Mouse (Mus musculus) limb, embryonic 13.5 days (tissue): ENCODE data around the gene Nxpe4. TPM values are rescaled to one million over a fixed set of nuclear protein-coding genes. Genes with fewer than 3 reads are reported as not detected.
"Not testable (repeated sequence)": the region's sequence is repeated elsewhere in the genome, so short reads cannot be mapped to it uniquely, and the experiment has no call there.

ENCODE experiments used
- ATAC-seq: fragments of 200-750 bp; cut with Nextera tagmentation; 2 replicates; pipeline ENCODE4 v1.8.0; 2017; ENCODE audit warnings: low read depth, moderate number of reproducible peaks, moderate TSS enrichment; ENCODE audit not compliant: low FRiP score
- H3K27ac ChIP-seq: fragments of 300-500 bp; sonication (generic); 2 replicates; pipeline ENCODE4 v1.5.1; 2015; ENCODE audit warnings: inconsistent platforms, mild to moderate bottlenecking, moderate library complexity
- H3K27me3 ChIP-seq: fragments of 300-500 bp; sonication (generic); 2 replicates; pipeline ENCODE4 v1.6.1; 2015; ENCODE audit warnings: mild to moderate bottlenecking, inconsistent platforms
- H3K36me3 ChIP-seq: fragments of 300-500 bp; sonication (generic); 2 replicates; pipeline ENCODE4 v1.6.1; 2015; ENCODE audit warnings: inconsistent platforms, mild to moderate bottlenecking, moderate library complexity
- H3K4me1 ChIP-seq: fragments of 300-500 bp; sonication (generic); 2 replicates; pipeline ENCODE4 v1.6.1; 2015; ENCODE audit warnings: inconsistent platforms
- H3K4me2 ChIP-seq: fragments of 300-500 bp; sonication (generic); replicated peaks from 2 replicates; pipeline ENCODE4 v1.6.1; 2015; ENCODE audit warnings: inconsistent platforms, mild to moderate bottlenecking, moderate library complexity
- H3K4me3 ChIP-seq: fragments of 300-500 bp; sonication (generic); 2 replicates; pipeline ENCODE4 v1.5.1; 2015; ENCODE audit warnings: moderate library complexity, mild to moderate bottlenecking, inconsistent platforms
- H3K9ac ChIP-seq: fragments of 300-500 bp; sonication (generic); 2 replicates; pipeline ENCODE4 v1.6.1; 2015; ENCODE audit warnings: mild to moderate bottlenecking, inconsistent platforms
- H3K9me3 ChIP-seq: fragments of 300-500 bp; sonication (generic); 2 replicates; pipeline ENCODE4 v1.6.1; 2016; ENCODE audit warnings: inconsistent platforms
- WGBS: fragments of 180-500 bp; shearing (Covaris S2); methylation state at CpG from one replicate; pipeline ENCODE4 v1.1.7; 2015; 5-methylcytosine and 5-hydroxymethylcytosine counted together
- polyA plus RNA-seq: library from polyadenylated mRNA; unstranded; fragments of >200 nt; fragmentation: Nextera tagmentation; extraction: Ambion mirVana; gene quantifications from 2 replicates; pipeline ENCODE4 v1.2.1, GENCODE M21; 2015

The Nxpe4 gene
- polyA plus RNA-seq, 1 experiment from 2014 or later, result 7.7 TPM

GRCm38 (mm10) chr9:48284221-48284620 is 122.4 kb downstream of the Nxpe4 start:
- H3K4me1 ChIP-seq, result no peaks in the 10 kb centered on the region
- no peak for ATAC-seq
- H3K4me2 ChIP-seq, result no peak overlapping the region
- H3K27ac ChIP-seq, result no peak overlapping the region
- no peaks in the 10 kb centered on the region for H3K36me3 ChIP-seq
- no peak overlapping the region for H3K9ac ChIP-seq
- no peaks in the 10 kb centered on the region for H3K27me3 ChIP-seq
- 85% methylated on average over 8 of the region's 8 CpGs for WGBS
- no peaks in the 10 kb centered on the region for H3K9me3 ChIP-seq
- no peak overlapping the region for H3K4me3 ChIP-seq

GRCm38 (mm10) chr9:48290281-48290680 is 128.5 kb downstream of the Nxpe4 start:
- Histone ChIP-seq H3K27me3 (no peaks in the 10 kb centered on the region), H3K36me3 (no peaks in the 10 kb centered on the region), H3K4me1 (no peaks in the 10 kb centered on the region), H3K4me2 (no peak overlapping the region), H3K9me3 (no peaks in the 10 kb centered on the region), H3K9ac (no peak overlapping the region), H3K27ac (no peak overlapping the region), H3K4me3 (no peak overlapping the region)
- ATAC-seq, result no peak
- WGBS, result 94% methylated on average over 1 of the region's 1 CpGs

- Histone ChIP-seq H3K9me3 (no peaks in the 10 kb centered on the region), H3K36me3 (no peaks in the 10 kb centered on the region), H3K4me3 (no peak overlapping the region), H3K27ac (no peak overlapping the region), H3K9ac (no peak overlapping the region), H3K4me2 (no peak overlapping the region), H3K4me1 (peaks cover 7% of the 10 kb centered on the region; the same call in 1 of the 2 replicates), H3K27me3 (no peaks in the 10 kb centered on the region)
- WGBS, result 76% methylated on average over 2 of the region's 2 CpGs
- ATAC-seq, result no peak
Measured at GRCm38 (mm10) chr9:48294754-48295153, 132.9 kb downstream of the Nxpe4 start.

DNA sequence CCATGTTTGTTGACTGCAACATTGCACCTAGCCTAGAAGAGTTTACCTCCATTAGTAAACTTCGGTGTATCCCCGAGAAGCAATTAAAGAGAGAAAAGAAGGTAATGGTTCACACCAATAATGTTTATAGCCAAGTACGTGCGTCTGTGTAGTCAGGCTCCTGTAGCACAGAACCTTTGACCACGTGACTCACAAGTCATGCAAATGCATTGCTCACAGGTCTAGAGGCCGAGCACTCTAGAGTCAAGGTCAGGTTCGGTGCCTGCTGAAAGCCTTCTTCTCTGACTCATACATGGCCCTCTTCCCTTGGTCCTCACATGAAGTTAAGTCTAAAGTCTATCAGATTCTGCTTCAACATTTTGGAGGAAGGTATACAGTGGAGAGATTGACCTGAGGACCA is 137.2 kb downstream of the Nxpe4 start:
- Histone ChIP-seq H3K4me1 (peaks cover 7% of the 10 kb centered on the region; the same call in 1 of the 2 replicates), H3K9ac (no peak overlapping the region), H3K27me3 (no peaks in the 10 kb centered on the region), H3K27ac (no peak overlapping the region), H3K9me3 (no peaks in the 10 kb centered on the region), H3K4me2 (no peak overlapping the region), H3K36me3 (no peaks in the 10 kb centered on the region), H3K4me3 (no peak overlapping the region)
- WGBS, result 74% methylated on average over 7 of the region's 7 CpGs
- no peak for ATAC-seq

GRCm38 (mm10) chr9:48303564-48303963 is 141.7 kb downstream of the Nxpe4 start:
- H3K9ac ChIP-seq, H3K27me3 ChIP-seq, ATAC-seq, H3K9me3 ChIP-seq, H3K4me1 ChIP-seq, H3K36me3 ChIP-seq, H3K4me2 ChIP-seq, H3K27ac ChIP-seq, H3K4me3 ChIP-seq: not testable (repeated sequence)
- WGBS, result 43% methylated on average over 5 of the region's 5 CpGs

DNA sequence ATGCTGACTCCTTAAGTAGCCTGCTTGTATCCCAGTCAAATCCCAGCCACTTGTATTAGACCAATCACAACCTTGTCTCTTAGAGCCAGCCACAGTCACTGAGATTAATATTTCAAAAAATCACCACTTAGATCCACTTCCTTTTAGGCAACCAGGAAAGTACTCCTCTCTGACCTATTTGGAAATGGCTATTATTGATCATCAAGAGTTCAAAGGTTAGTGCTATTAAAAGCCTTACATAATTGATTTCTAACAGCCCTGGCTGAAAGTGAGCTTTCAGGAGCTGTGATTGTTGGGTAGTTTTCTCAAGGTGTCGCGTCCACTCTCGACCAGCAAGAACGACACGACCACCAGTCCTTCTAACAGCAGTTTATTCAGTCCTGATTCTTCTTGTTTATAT is 149.4 kb downstream of the Nxpe4 start:
- no peak overlapping the region for H3K27ac ChIP-seq
- no peaks in the 10 kb centered on the region for H3K9me3 ChIP-seq
- H3K4me2 ChIP-seq, result no peak overlapping the region
- no peak overlapping the region for H3K9ac ChIP-seq
- no peak overlapping the region for H3K4me3 ChIP-seq
- 79% methylated on average over 5 of the region's 5 CpGs for WGBS
- no peaks in the 10 kb centered on the region for H3K27me3 ChIP-seq
- no peak for ATAC-seq
- H3K36me3 ChIP-seq, result no peaks in the 10 kb centered on the region
- no peaks in the 10 kb centered on the region for H3K4me1 ChIP-seq

- Histone ChIP-seq H3K4me3 (no peak overlapping the region), H3K27ac (no peak overlapping the region), H3K36me3 (no peaks in the 10 kb centered on the region), H3K27me3 (no peaks in the 10 kb centered on the region), H3K9me3 (no peaks in the 10 kb centered on the region), H3K9ac (no peak overlapping the region), H3K4me1 (no peaks in the 10 kb centered on the region), H3K4me2 (no peak overlapping the region)
- ATAC-seq, result no peak
- 55% methylated on average over 3 of the region's 3 CpGs for whole genome bisulfite sequencing
Measured at GRCm38 (mm10) chr9:48314194-48314593, 152.4 kb downstream of the Nxpe4 start.

DNA sequence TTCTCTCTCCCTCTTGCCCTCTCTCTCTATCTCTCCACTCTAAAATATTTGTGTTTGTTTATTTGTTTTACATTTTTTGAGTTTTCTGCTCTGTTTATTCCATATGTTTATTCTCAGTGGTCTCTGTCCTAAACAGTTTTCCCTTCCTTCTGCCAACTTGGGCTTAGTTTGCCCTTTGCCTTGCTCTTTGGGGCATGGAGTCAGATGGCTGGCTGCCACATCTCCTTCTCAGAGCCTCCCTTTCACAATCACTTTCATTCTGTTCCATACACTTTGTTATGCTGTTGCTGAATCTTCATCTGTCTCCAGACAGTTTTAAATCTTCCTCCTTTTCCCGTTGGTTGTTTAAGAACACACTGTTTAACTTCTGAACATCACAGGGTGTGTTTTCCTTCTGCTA is 154.0 kb downstream of the Nxpe4 start:
- H3K4me1 ChIP-seq, result no peaks in the 10 kb centered on the region
- H3K9me3 ChIP-seq, result no peaks in the 10 kb centered on the region
- no peak overlapping the region for H3K4me3 ChIP-seq
- H3K27ac ChIP-seq, result no peak overlapping the region
- WGBS, result 72% methylated on average over 1 of the region's 1 CpGs
- H3K27me3 ChIP-seq, result no peaks in the 10 kb centered on the region
- no peak overlapping the region for H3K9ac ChIP-seq
- ATAC-seq, result no peak
- no peaks in the 10 kb centered on the region for H3K36me3 ChIP-seq
- H3K4me2 ChIP-seq, result no peak overlapping the region

DNA sequence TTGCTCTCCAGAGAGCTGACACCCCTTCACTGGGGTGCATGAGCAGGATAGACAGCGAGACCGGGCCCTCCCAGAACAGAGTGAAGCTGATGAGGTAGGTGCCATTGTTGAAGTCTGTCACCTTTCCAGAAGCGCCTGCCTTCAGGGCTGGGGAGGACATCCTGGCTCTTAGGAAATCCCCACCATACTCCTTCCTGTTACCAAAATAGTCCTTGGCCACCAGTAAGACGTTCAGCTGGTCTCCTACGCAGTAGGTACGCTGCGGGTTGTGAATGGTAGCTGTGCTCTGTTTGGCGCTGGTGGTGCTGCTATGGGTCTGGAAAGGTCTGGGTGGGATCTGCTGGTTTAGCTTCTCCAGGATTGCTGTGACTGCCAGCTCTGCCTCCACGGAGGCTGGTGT is 164.5 kb downstream of the Nxpe4 start:
- Histone ChIP-seq H3K27me3 (no peaks in the 10 kb centered on the region), H3K36me3 (no peaks in the 10 kb centered on the region), H3K4me2 (no peak overlapping the region), H3K4me1 (no peaks in the 10 kb centered on the region), H3K9ac (no peak overlapping the region), H3K27ac (no peak overlapping the region), H3K4me3 (no peak overlapping the region), H3K9me3 (no peaks in the 10 kb centered on the region)
- WGBS, result 89% methylated on average over 9 of the region's 9 CpGs
- ATAC-seq, result no peak

DNA sequence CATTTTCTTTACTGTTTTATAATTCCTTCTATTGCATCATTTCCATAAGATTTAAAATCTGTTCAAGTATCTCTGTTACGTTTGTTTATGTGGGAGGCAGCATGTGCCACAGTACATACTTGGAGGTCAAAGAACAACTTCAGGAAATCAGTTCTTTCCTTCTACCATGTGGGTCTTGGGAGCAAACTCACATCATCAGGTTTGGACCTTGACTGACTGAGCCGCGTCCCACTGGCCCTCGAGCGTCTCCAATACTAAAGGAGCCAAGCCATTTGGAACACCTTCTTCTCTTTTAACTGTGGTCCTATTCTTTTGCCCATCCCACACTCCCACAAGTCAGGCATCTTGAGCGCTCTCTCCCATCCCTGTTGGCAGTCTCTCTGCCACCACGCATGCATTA is 167.8 kb downstream of the Nxpe4 start:
- no peak for ATAC-seq

DNA sequence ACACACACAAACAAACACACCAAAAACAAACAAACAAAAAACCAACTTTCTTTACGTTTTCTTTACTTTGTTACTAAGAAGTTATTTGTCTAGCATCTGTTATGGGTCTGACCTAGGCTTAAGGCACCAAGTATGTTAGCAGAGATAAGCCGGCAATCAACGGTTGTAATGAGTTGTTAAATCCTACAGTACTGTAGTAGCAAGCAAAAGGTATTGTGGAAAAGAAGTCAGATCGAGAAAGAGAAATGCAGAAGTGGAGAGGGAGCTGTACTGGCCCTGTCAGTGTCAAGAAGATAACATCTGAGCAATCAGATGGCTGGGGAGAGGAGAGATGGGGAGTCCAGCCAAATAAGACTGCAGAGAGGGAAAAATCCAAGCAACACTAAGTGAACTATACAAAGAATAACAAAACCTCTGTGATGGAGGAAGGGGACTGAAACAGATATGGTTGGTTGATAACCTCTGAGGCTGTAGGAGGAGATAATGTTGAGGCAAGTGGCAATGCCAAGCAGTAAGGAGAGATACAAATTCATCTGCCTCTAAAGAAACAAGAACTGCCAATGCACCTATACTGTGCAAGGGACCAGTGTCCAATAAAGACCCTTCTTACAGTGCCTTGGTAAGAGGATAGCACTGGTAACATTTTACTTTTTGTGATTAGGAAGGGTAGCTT is 177.1 kb downstream of the Nxpe4 start:
- no peak for ATAC-seq

More for the DNA sequence above, 167.8 kb downstream of the Nxpe4 start:
- H3K4me1 ChIP-seq, result no peaks in the 10 kb centered on the region
- no peaks in the 10 kb centered on the region for H3K36me3 ChIP-seq
- H3K27ac ChIP-seq, result no peak overlapping the region
- no peak overlapping the region for H3K4me3 ChIP-seq
- WGBS, result 91% methylated on average over 7 of the region's 7 CpGs
- no peak overlapping the region for H3K9ac ChIP-seq
- no peaks in the 10 kb centered on the region for H3K27me3 ChIP-seq
- H3K9me3 ChIP-seq, result no peaks in the 10 kb centered on the region
- no peak overlapping the region for H3K4me2 ChIP-seq

GRCm38 (mm10) chr9:48339563-48339962 is 177.7 kb downstream of the Nxpe4 start:
- Histone ChIP-seq H3K4me3 (no peak overlapping the region), H3K4me2 (no peak overlapping the region)
- no peak for ATAC-seq

More for the DNA sequence above, 177.1 kb downstream of the Nxpe4 start:
- H3K4me2 ChIP-seq, result no peak overlapping the region
- 75% methylated on average over 4 of the region's 4 CpGs for WGBS
- H3K36me3 ChIP-seq, result no peaks in the 10 kb centered on the region
- H3K4me3 ChIP-seq, result no peak overlapping the region
- no peaks in the 10 kb centered on the region for H3K27me3 ChIP-seq
- no peak overlapping the region for H3K9ac ChIP-seq
- H3K27ac ChIP-seq, result no peak overlapping the region
- H3K9me3 ChIP-seq, result no peaks in the 10 kb centered on the region
- peaks cover 11% of the 10 kb centered on the region; the same call in 1 of the 2 replicates for H3K4me1 ChIP-seq

More at GRCm38 (mm10) chr9:48339563-48339962, 177.7 kb downstream of the Nxpe4 start:
- H3K36me3 ChIP-seq, result no peaks in the 10 kb centered on the region
- H3K27me3 ChIP-seq, result no peaks in the 10 kb centered on the region
- H3K9ac ChIP-seq, result no peak overlapping the region
- WGBS, result 72% methylated on average over 5 of the region's 5 CpGs
- peaks cover 11% of the 10 kb centered on the region; the same call in 1 of the 2 replicates for H3K4me1 ChIP-seq
- H3K9me3 ChIP-seq, result no peaks in the 10 kb centered on the region
- no peak overlapping the region for H3K27ac ChIP-seq
